Mouse (Mus musculus): ENCODE measurements at regions not wholly inside any gene's neighbourhood (a gene's known extent, or its start where the extent isn't known, plus 50 kb on each side); places are given as distances from the start of the nearest gene placed in this dataset.

- WGBS, result 9% methylated on average over 3 of the region's 3 CpGs
- no peak overlapping the region for H3K4me3 ChIP-seq
- H3K9me3 ChIP-seq, result no peaks in the 10 kb centered on the region
- no peaks in the 10 kb centered on the region for H3K36me3 ChIP-seq (replicated peaks)
- H3K4me1 ChIP-seq, result no peaks in the 10 kb centered on the region
- peak; percentile 30 for DNase-seq (ENCODE audit: low spot score)
- H3K27me3 ChIP-seq (replicated peaks; ENCODE audit: low read depth, poor library complexity, severe bottlenecking), result no peaks in the 10 kb centered on the region
- no peak overlapping the region for H3K27ac ChIP-seq (replicated peaks)
These were observed 174.6 kb downstream of the Eepd1 start for GRCm38 (mm10) chr9:25655767-25656513.

- Histone ChIP-seq H3K9me3 (no peaks in the 10 kb centered on the region), H3K4me3 (no peak overlapping the region), H3K4me1 (no peaks in the 10 kb centered on the region), H3K27ac (replicated peaks) (no peak overlapping the region), H3K27me3 (replicated peaks; ENCODE audit: low read depth, poor library complexity, severe bottlenecking) (no peaks in the 10 kb centered on the region), H3K36me3 (replicated peaks) (no peaks in the 10 kb centered on the region)
- WGBS, result 91% methylated on average over 3 of the region's 3 CpGs
- no peak for DNase-seq (ENCODE audit: low spot score)
These were observed 175.2 kb downstream of the Eepd1 start for GRCm38 (mm10) chr9:25656534-25656933.

GRCm38 (mm10) chr9:25683635-25684333, 202.4 kb downstream of the Eepd1 start:
- no peak overlapping the region for H3K27ac ChIP-seq (replicated peaks)
- 85% methylated on average over 4 of the region's 4 CpGs for WGBS
- no peak overlapping the region for H3K4me3 ChIP-seq
- no peaks in the 10 kb centered on the region for H3K9me3 ChIP-seq
- H3K27me3 ChIP-seq (replicated peaks; ENCODE audit: low read depth, poor library complexity, severe bottlenecking), result no peaks in the 10 kb centered on the region
- H3K4me1 ChIP-seq, result no peaks in the 10 kb centered on the region
- no peak for DNase-seq (ENCODE audit: low spot score)
- H3K36me3 ChIP-seq (replicated peaks), result no peaks in the 10 kb centered on the region

- no peak overlapping the region for H3K4me3 ChIP-seq
- no peak overlapping the region for H3K27ac ChIP-seq (replicated peaks)
- H3K4me1 ChIP-seq, result no peaks in the 10 kb centered on the region
- 49% methylated on average over 5 of the region's 5 CpGs for WGBS
- no peaks in the 10 kb centered on the region for H3K27me3 ChIP-seq (replicated peaks; ENCODE audit: low read depth, poor library complexity, severe bottlenecking)
- peak; percentile 31 for DNase-seq (ENCODE audit: low spot score)
- H3K36me3 ChIP-seq (replicated peaks), result no peaks in the 10 kb centered on the region
- no peaks in the 10 kb centered on the region for H3K9me3 ChIP-seq
These were observed 212.3 kb downstream of the Eepd1 start for GRCm38 (mm10) chr9:25693632-25694031.

GRCm38 (mm10) chr9:25695018-25695417, 213.7 kb downstream of the Eepd1 start:
- DNase-seq (ENCODE audit: low spot score), result no peak
- H3K9me3 ChIP-seq, result no peaks in the 10 kb centered on the region
- H3K27ac ChIP-seq (replicated peaks), result no peak overlapping the region

GRCm38 (mm10) chr9:25713636-25714035, 232.3 kb downstream of the Eepd1 start:
- DNase-seq (ENCODE audit: low spot score), result no peak
- no peaks in the 10 kb centered on the region for H3K36me3 ChIP-seq (replicated peaks)
- H3K27ac ChIP-seq (replicated peaks), result no peak overlapping the region
- no peak overlapping the region for H3K4me3 ChIP-seq
- no peaks in the 10 kb centered on the region for H3K9me3 ChIP-seq
- H3K27me3 ChIP-seq (replicated peaks; ENCODE audit: low read depth, poor library complexity, severe bottlenecking), result no peaks in the 10 kb centered on the region
- H3K4me1 ChIP-seq, result no peaks in the 10 kb centered on the region

More at GRCm38 (mm10) chr9:25695018-25695417, 213.7 kb downstream of the Eepd1 start:
- no peak overlapping the region for H3K4me3 ChIP-seq
- no peaks in the 10 kb centered on the region for H3K4me1 ChIP-seq
- no peaks in the 10 kb centered on the region for H3K36me3 ChIP-seq (replicated peaks)
- 48% methylated on average over 3 of the region's 3 CpGs for WGBS
- H3K27me3 ChIP-seq (replicated peaks; ENCODE audit: low read depth, poor library complexity, severe bottlenecking), result no peaks in the 10 kb centered on the region

GRCm38 (mm10) chr9:25744162-25744561, 262.8 kb downstream of the Eepd1 start:
- WGBS, result 63% methylated on average over 6 of the region's 6 CpGs
- no peak overlapping the region for H3K4me3 ChIP-seq

GRCm38 (mm10) chr9:25751138-25751537, 269.8 kb downstream of the Eepd1 start:
- Histone ChIP-seq H3K9me3 (no peaks in the 10 kb centered on the region), H3K27ac (replicated peaks) (no peak overlapping the region), H3K4me1 (no peaks in the 10 kb centered on the region), H3K36me3 (replicated peaks) (no peaks in the 10 kb centered on the region), H3K4me3 (no peak overlapping the region), H3K27me3 (replicated peaks; ENCODE audit: low read depth, poor library complexity, severe bottlenecking) (no peaks in the 10 kb centered on the region)
- no peak for DNase-seq (ENCODE audit: low spot score)

More at GRCm38 (mm10) chr9:25744162-25744561, 262.8 kb downstream of the Eepd1 start:
- Histone ChIP-seq H3K4me1 (no peaks in the 10 kb centered on the region), H3K27me3 (replicated peaks; ENCODE audit: low read depth, poor library complexity, severe bottlenecking) (no peaks in the 10 kb centered on the region), H3K36me3 (replicated peaks) (no peaks in the 10 kb centered on the region), H3K27ac (replicated peaks) (no peak overlapping the region), H3K9me3 (no peaks in the 10 kb centered on the region)
- DNase-seq (ENCODE audit: low spot score), result no peak

- H3K27me3 ChIP-seq (replicated peaks; ENCODE audit: low read depth, poor library complexity, severe bottlenecking), result no peaks in the 10 kb centered on the region
- H3K9me3 ChIP-seq, result no peaks in the 10 kb centered on the region
- H3K4me3 ChIP-seq, result no peak overlapping the region
- H3K27ac ChIP-seq (replicated peaks), result no peak overlapping the region
- 81% methylated on average over 3 of the region's 3 CpGs for WGBS
- H3K4me1 ChIP-seq, result no peaks in the 10 kb centered on the region
- DNase-seq (ENCODE audit: low spot score), result no peak
- no peaks in the 10 kb centered on the region for H3K36me3 ChIP-seq (replicated peaks)
These were observed 292.6 kb downstream of the Eepd1 start for GRCm38 (mm10) chr9:25773899-25774298.

GRCm38 (mm10) chr9:25782631-25783030, 301.3 kb downstream of the Eepd1 start:
- H3K4me1 ChIP-seq, result no peaks in the 10 kb centered on the region
- no peaks in the 10 kb centered on the region for H3K27me3 ChIP-seq (replicated peaks; ENCODE audit: low read depth, poor library complexity, severe bottlenecking)
- no peak overlapping the region for H3K27ac ChIP-seq (replicated peaks)
- WGBS, result 96% methylated on average over 1 of the region's 1 CpGs
- no peaks in the 10 kb centered on the region for H3K36me3 ChIP-seq (replicated peaks)
- DNase-seq (ENCODE audit: low spot score), result no peak
- peaks cover 6% of the 10 kb centered on the region; the same call in 1 of the 2 replicates for H3K9me3 ChIP-seq
- H3K4me3 ChIP-seq, result no peak overlapping the region

- no peaks in the 10 kb centered on the region for H3K36me3 ChIP-seq (replicated peaks)
- WGBS, result 88% methylated on average over 8 of the region's 8 CpGs
- H3K4me3 ChIP-seq, result no peak overlapping the region
- H3K27ac ChIP-seq (replicated peaks), result no peak overlapping the region
- no peak for DNase-seq (ENCODE audit: low spot score)
- H3K9me3 ChIP-seq, result peaks cover 5% of the 10 kb centered on the region; the same call in 1 of the 2 replicates
- H3K27me3 ChIP-seq (replicated peaks; ENCODE audit: low read depth, poor library complexity, severe bottlenecking), result no peaks in the 10 kb centered on the region
- no peaks in the 10 kb centered on the region for H3K4me1 ChIP-seq
These were observed 314.0 kb downstream of the Eepd1 start for GRCm38 (mm10) chr9:25795142-25795910.

GRCm38 (mm10) chr9:25809562-25809961, 328.2 kb downstream of the Eepd1 start:
- H3K4me1 ChIP-seq, result no peaks in the 10 kb centered on the region
- no peaks in the 10 kb centered on the region for H3K36me3 ChIP-seq (replicated peaks)
- H3K4me3 ChIP-seq, result no peak overlapping the region
- H3K27me3 ChIP-seq (replicated peaks; ENCODE audit: low read depth, poor library complexity, severe bottlenecking), result no peaks in the 10 kb centered on the region
- H3K27ac ChIP-seq (replicated peaks), result no peak overlapping the region
- no peak for DNase-seq (ENCODE audit: low spot score)
- no peaks in the 10 kb centered on the region for H3K9me3 ChIP-seq

All from embryonic facial prominence, embryonic 10.5 days (tissue).